Mouse (Mus musculus): Measurements from ENCODE around the gene Serpinb2. TPM values are rescaled to one million over a fixed set of nuclear protein-coding genes. Genes with fewer than 3 reads are reported as not detected.

The Serpinb2 gene
- total RNA-seq, 2 experiments from 2014 or later: not detected

- DNase-seq (ENCODE audit: low spot score): no peak
Measured at GRCm38 (mm10) chr1:107581220-107581619, 70.0 kb downstream of the Serpinb2 start.

- DNase-seq (ENCODE audit: low spot score): no peak
Measured at GRCm38 (mm10) chr1:107582900-107583299, 71.7 kb downstream of the Serpinb2 start.

- no peak for DNase-seq (ENCODE audit: low spot score)
Measured at GRCm38 (mm10) chr1:107583958-107584376, 72.7 kb downstream of the Serpinb2 start.

GRCm38 (mm10) chr1:107584932-107585331 lies 73.7 kb downstream of the Serpinb2 start:
- DNase-seq (ENCODE audit: low spot score): no peak

Other genes with a start within 250 kb of the Serpinb2 start
- gene Serpinb3b, start 233.1 kb upstream of the Serpinb2 start, total RNA-seq (2021): not detected
- not detected for gene Serpinb3c, start 233.1 kb upstream of the Serpinb2 start, total RNA-seq (2021)
- gene Serpinb11, start 150.2 kb upstream of the Serpinb2 start, total RNA-seq (2021): not detected
- gene Serpinb7, start 111.8 kb upstream of the Serpinb2 start, total RNA-seq (2021): under 1 TPM in 1 of 2 experiments, not detected in 1; 0.85 TPM
- 1 to 10 TPM in 1 of 2 experiments, under 1 TPM in 1; 0.55 to 3.5 TPM for gene Serpinb8, start 78.6 kb downstream of the Serpinb2 start, total RNA-seq (2021)